Mouse (Mus musculus) embryonic facial prominence, embryonic 14.5 days (tissue): Measurements from ENCODE around the gene Akr7a5. TPM values are rescaled to one million over a fixed set of nuclear protein-coding genes. Genes with fewer than 3 reads are reported as not detected.
A peak's percentile ranks its signal among the peaks of the same experiment; 100 is the strongest.

Experiments
- ATAC-seq: fragments of 200-750 bp; cut with Nextera tagmentation; 2 replicates; pipeline ENCODE4 v1.8.0; 2017; ENCODE audit warnings: low read depth, moderate number of reproducible peaks, moderate TSS enrichment
- DNase-seq: peaks from one replicate; pipeline ENCODE4 v3.0.0-alpha.2; 2015; ENCODE audit warnings: low spot score
- H3K27ac ChIP-seq: fragments of 300-500 bp; sonication (generic); replicated peaks from 2 replicates; pipeline ENCODE4 v1.5.1; 2014; ENCODE audit warnings: low read depth, mild to moderate bottlenecking, low read length, moderate library complexity
- H3K27me3 ChIP-seq: fragments of 300-500 bp; sonication (generic); replicated peaks from 2 replicates; pipeline ENCODE4 v1.6.1; 2014; ENCODE audit warnings: low read length; ENCODE audit not compliant: control insufficient read depth, insufficient read depth
- H3K36me3 ChIP-seq: fragments of 300-500 bp; sonication (generic); 2 replicates; pipeline ENCODE4 v1.6.1; 2014; ENCODE audit warnings: low read length, mixed read lengths; ENCODE audit not compliant: control insufficient read depth, insufficient read depth
- H3K4me1 ChIP-seq: fragments of 300-500 bp; sonication (generic); 2 replicates; pipeline ENCODE4 v1.6.1; 2014; ENCODE audit warnings: antibody characterized with exemption, low read length; ENCODE audit not compliant: control insufficient read depth, insufficient read depth
- H3K4me2 ChIP-seq: fragments of 300-500 bp; sonication (generic); 2 replicates; pipeline ENCODE4 v1.6.1; 2014; ENCODE audit warnings: low read depth, mild to moderate bottlenecking, low read length, moderate library complexity, mixed read lengths
- H3K4me3 ChIP-seq: fragments of 300-500 bp; sonication (generic); 2 replicates; pipeline ENCODE4 v1.5.1; 2014; ENCODE audit warnings: low read depth, mild to moderate bottlenecking, low read length
- H3K9ac ChIP-seq: fragments of 300-500 bp; sonication (generic); 2 replicates; pipeline ENCODE4 v1.6.1; 2014; ENCODE audit warnings: low read depth, mild to moderate bottlenecking, low read length, moderate library complexity, mixed read lengths
- H3K9me3 ChIP-seq: fragments of 300-500 bp; sonication (generic); 2 replicates; pipeline ENCODE4 v1.6.1; 2016; ENCODE audit warnings: low read length; ENCODE audit not compliant: control insufficient read depth
- whole genome bisulfite sequencing: fragments of 180-500 bp; shearing (Covaris S2); extraction: QIAGEN DNeasy Blood & Tissue Kit; methylation state at CpG from one replicate; pipeline ENCODE4 v1.1.7; 2014; 5-methylcytosine and 5-hydroxymethylcytosine counted together
- polyA plus RNA-seq: library from polyadenylated mRNA; unstranded; fragments of >200 nt; fragmentation: Nextera tagmentation; extraction: Ambion mirVana; gene quantifications from 2 replicates; pipeline ENCODE4 v1.2.1, GENCODE M21; 2014

Akr7a5 gene
- 68.6 and 78.9 TPM in 2 replicates for polyA plus RNA-seq

- H3K36me3 ChIP-seq = peaks cover 14% of the 10 kb centered on the region
- 0% methylated on average over 40 of the region's 63 CpGs for WGBS
- peak within 1 kb of the TSS; percentile 65 for H3K27ac ChIP-seq
- ATAC-seq (peak; percentile 91), DNase-seq (peak; percentile 96)
- peak within 1 kb of the TSS; percentile 91 for H3K9ac ChIP-seq
- peak within 1 kb of the TSS; percentile 93 for H3K4me2 ChIP-seq
- H3K4me1 ChIP-seq = peaks cover 12% of the 10 kb centered on the region
- peak within 1 kb of the TSS; percentile 95 for H3K4me3 ChIP-seq
- H3K27me3 ChIP-seq = no peaks in the 10 kb centered on the region
- no peaks in the 10 kb centered on the region for H3K9me3 ChIP-seq
These were observed at the start of gene Akr7a5, which contains the start of gene Pqlc2 for GRCm38 (mm10) chr4:139310171-139310898. Gene Akr7a5 (plus strand): TSS chr4:139310744. Gene Pqlc2 (minus strand): TSS chr4:139310708.

DNA sequence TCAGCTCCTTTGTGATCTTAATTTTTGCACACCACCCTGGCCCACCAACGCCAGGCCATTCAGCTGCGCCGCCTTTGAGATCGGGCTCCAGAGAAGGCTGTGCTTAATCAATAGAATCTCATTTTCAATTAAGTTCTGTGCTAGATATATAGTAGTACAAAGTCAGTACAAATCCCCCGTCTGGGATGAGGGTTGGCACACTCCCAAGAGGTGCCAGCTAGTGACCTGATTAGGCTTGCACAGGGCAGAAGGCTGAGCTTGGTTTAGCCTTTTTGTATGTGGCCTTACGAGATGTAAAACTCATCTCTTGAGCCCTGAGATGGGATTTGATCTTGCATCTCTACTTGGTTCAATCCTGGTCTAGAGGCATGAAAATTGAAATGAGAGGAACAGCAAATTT, 47.6 kb upstream of the Akr7a5 start:
- no peak overlapping the region for H3K27ac ChIP-seq

GRCm38 (mm10) chr4:139265783-139266499, 44.6 kb upstream of the Akr7a5 start:
- peaks cover 49% of the 10 kb centered on the region for H3K36me3 ChIP-seq
- H3K9me3 ChIP-seq = no peaks in the 10 kb centered on the region
- no peaks in the 10 kb centered on the region for H3K27me3 ChIP-seq
- H3K4me1 ChIP-seq = peaks cover 43% of the 10 kb centered on the region
- ATAC-seq = peak; percentile 55; the same call in 1 of the 2 replicates
- H3K27ac ChIP-seq = peak overlapping the region; percentile 75
- H3K4me3 ChIP-seq = no peak overlapping the region
- no peak overlapping the region for H3K4me2 ChIP-seq
- H3K9ac ChIP-seq = 0 out of 2 replicates have a peak overlapping the region, but pooled peaks have one; percentile 20
- DNase-seq = no peak
- WGBS = 65% methylated on average over 13 of the region's 13 CpGs

More for the DNA sequence above, 47.6 kb upstream of the Akr7a5 start:
- Histone ChIP-seq H3K4me2 (no peak overlapping the region), H3K36me3 (peaks cover 45% of the 10 kb centered on the region), H3K9ac (no peak overlapping the region), H3K4me1 (peaks cover 47% of the 10 kb centered on the region), H3K9me3 (no peaks in the 10 kb centered on the region), H3K27me3 (no peaks in the 10 kb centered on the region), H3K4me3 (no peak overlapping the region)
- WGBS = 88% methylated on average over 6 of the region's 6 CpGs
- no peak for DNase-seq
- ATAC-seq = no peak

- H3K36me3 ChIP-seq = peaks cover 44% of the 10 kb centered on the region
- ATAC-seq (peak; percentile 7; the same call in 1 of the 2 replicates), DNase-seq (no peak)
- H3K4me1 ChIP-seq = peaks cover 43% of the 10 kb centered on the region
- no peak overlapping the region for H3K9ac ChIP-seq
- peak overlapping the region; percentile 75 for H3K27ac ChIP-seq
- H3K9me3 ChIP-seq = no peaks in the 10 kb centered on the region
- no peaks in the 10 kb centered on the region for H3K27me3 ChIP-seq
- WGBS = 43% methylated on average over 7 of the region's 7 CpGs
- no peak overlapping the region for H3K4me2 ChIP-seq
- H3K4me3 ChIP-seq = no peak overlapping the region
These were observed 44.1 kb upstream of the Akr7a5 start for GRCm38 (mm10) chr4:139266500-139266865.

GRCm38 (mm10) chr4:139267335-139267734, 43.2 kb upstream of the Akr7a5 start:
- ATAC-seq (peak; percentile 38; the same call in 1 of the 2 replicates), DNase-seq (peak; percentile 73)
- 0 out of 2 replicates have a peak overlapping the region, but pooled peaks have one; percentile 2 for H3K9ac ChIP-seq
- peaks cover 45% of the 10 kb centered on the region for H3K4me1 ChIP-seq
- no peaks in the 10 kb centered on the region for H3K9me3 ChIP-seq
- H3K36me3 ChIP-seq = peaks cover 42% of the 10 kb centered on the region
- H3K27ac ChIP-seq = peak overlapping the region; percentile 75
- H3K27me3 ChIP-seq = no peaks in the 10 kb centered on the region
- no peak overlapping the region for H3K4me2 ChIP-seq
- no peak overlapping the region for H3K4me3 ChIP-seq
- 46% methylated on average over 3 of the region's 3 CpGs for WGBS

DNA sequence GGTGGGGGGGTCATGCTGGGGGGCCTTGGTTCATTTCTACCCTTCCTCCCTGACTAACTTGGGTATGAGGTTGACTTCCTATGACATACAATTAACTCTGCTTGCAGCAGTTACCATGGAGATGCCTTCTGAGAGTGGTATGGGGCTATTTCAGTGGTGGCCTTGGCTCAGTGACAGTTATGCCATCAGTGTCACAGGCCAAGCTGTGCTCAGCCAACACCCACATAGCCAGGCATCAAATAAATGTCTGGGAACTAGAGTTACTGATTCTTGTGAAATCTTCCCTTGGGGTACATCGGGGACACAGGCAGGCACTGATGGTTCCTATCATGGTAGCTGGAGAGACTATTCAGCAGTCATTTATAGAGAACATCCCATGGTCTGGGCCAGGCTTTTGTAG, 42.3 kb upstream of the Akr7a5 start:
- DNase-seq (no peak), ATAC-seq (no peak)
- H3K27ac ChIP-seq = 0 out of 2 replicates have a peak overlapping the region, but pooled peaks have one; percentile 75
- H3K9me3 ChIP-seq = no peaks in the 10 kb centered on the region
- no peak overlapping the region for H3K4me3 ChIP-seq
- H3K9ac ChIP-seq = no peak overlapping the region
- H3K4me1 ChIP-seq = peaks cover 45% of the 10 kb centered on the region
- H3K36me3 ChIP-seq = peaks cover 33% of the 10 kb centered on the region
- H3K27me3 ChIP-seq = no peaks in the 10 kb centered on the region
- no peak overlapping the region for H3K4me2 ChIP-seq
- 85% methylated on average over 1 of the region's 1 CpGs for WGBS

DNA sequence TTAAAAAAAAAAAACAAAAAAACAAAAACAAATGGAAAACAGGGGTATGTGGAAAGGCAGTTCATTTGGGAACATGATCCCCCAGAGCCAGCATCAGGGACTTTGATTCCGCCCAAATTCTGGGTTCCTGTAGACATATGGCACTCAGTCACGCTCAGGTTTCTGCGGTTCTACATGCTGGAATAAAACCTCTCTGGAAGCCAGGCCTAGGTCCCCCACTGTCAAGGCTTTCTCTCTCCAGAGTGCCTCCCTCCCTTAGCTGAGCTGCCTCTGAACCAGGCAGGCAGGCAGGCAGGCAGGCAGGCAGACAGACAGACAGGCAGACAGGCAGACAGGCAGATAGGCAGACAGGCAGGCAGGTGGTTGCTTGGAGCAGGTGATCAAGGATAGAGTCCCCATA, 40.4 kb upstream of the Akr7a5 start:
- H3K4me1 ChIP-seq = peaks cover 46% of the 10 kb centered on the region
- ATAC-seq = no peak
- H3K9ac ChIP-seq = no peak overlapping the region
- WGBS = 64% methylated on average over 3 of the region's 3 CpGs
- H3K4me3 ChIP-seq = no peak overlapping the region
- no peaks in the 10 kb centered on the region for H3K9me3 ChIP-seq
- H3K27me3 ChIP-seq = no peaks in the 10 kb centered on the region
- peak overlapping the region; percentile 66; the same call in 1 of the 2 replicates for H3K27ac ChIP-seq
- DNase-seq = peak; percentile 65
- H3K36me3 ChIP-seq = peaks cover 31% of the 10 kb centered on the region; the same call in 1 of the 2 replicates
- H3K4me2 ChIP-seq = no peak overlapping the region

- Histone ChIP-seq H3K27ac (peak overlapping the region; percentile 58), H3K36me3 (peaks cover 33% of the 10 kb centered on the region; the same call in 1 of the 2 replicates), H3K27me3 (no peaks in the 10 kb centered on the region), H3K4me3 (no peak overlapping the region), H3K4me1 (peaks cover 53% of the 10 kb centered on the region), H3K4me2 (no peak overlapping the region), H3K9ac (no peak overlapping the region), H3K9me3 (no peaks in the 10 kb centered on the region)
- 51% methylated on average over 9 of the region's 9 CpGs for WGBS
- ATAC-seq (no peak), DNase-seq (no peak)
These were observed 39.0 kb upstream of the Akr7a5 start for GRCm38 (mm10) chr4:139271562-139271961.
